Mouse (Mus musculus) heart, embryonic 10.5 days (tissue): ENCODE data around the gene Gm14597. TPM values are rescaled to one million over a fixed set of nuclear protein-coding genes. Genes with fewer than 3 reads are reported as not detected.
"Not testable (repeated sequence)": the region's sequence is repeated elsewhere in the genome, so short reads cannot be mapped to it uniquely, and the experiment has no call there.

Source experiments
- DNase-seq: peaks from one replicate; pipeline ENCODE4 v3.0.0-alpha.2; 2017; ENCODE audit warnings: low spot score
- H3K27ac ChIP-seq: fragments of 300-500 bp; sonication (generic); 2 replicates; pipeline ENCODE4 v1.5.1; 2016; ENCODE audit warnings: mild to moderate bottlenecking
- H3K27me3 ChIP-seq: fragments of 300-500 bp; sonication (generic); 2 replicates; pipeline ENCODE4 v1.6.1; 2016; ENCODE audit warnings: mild to moderate bottlenecking; ENCODE audit not compliant: poor library complexity, insufficient read depth, severe bottlenecking
- H3K36me3 ChIP-seq: fragments of 300-500 bp; sonication (generic); 2 replicates; pipeline ENCODE4 v1.6.1; 2016; ENCODE audit warnings: mild to moderate bottlenecking, moderate library complexity
- H3K4me1 ChIP-seq: fragments of 300-500 bp; sonication (generic); 2 replicates; pipeline ENCODE4 v1.6.1; 2016; ENCODE audit warnings: mild to moderate bottlenecking
- H3K4me3 ChIP-seq: fragments of 300-500 bp; sonication (generic); 2 replicates; pipeline ENCODE4 v1.5.1; 2016; ENCODE audit warnings: mild to moderate bottlenecking, moderate library complexity
- H3K9me3 ChIP-seq: fragments of 300-500 bp; sonication (generic); 2 replicates; pipeline ENCODE4 v1.6.1; 2016; ENCODE audit warnings: mild to moderate bottlenecking, moderate library complexity
- WGBS: fragments of 180-500 bp; shearing (Covaris S2); methylation state at CpG from one replicate; pipeline ENCODE4 v1.1.7; 2016; 5-methylcytosine and 5-hydroxymethylcytosine counted together
- polyA plus RNA-seq: library from polyadenylated mRNA; unstranded; fragments of >200 nt; fragmentation: Nextera tagmentation; extraction: Ambion mirVana; gene quantifications from 2 replicates; pipeline ENCODE4 v1.2.1, GENCODE M21; 2016

The Gm14597 gene
- not detected in 2 replicates for polyA plus RNA-seq

DNA sequence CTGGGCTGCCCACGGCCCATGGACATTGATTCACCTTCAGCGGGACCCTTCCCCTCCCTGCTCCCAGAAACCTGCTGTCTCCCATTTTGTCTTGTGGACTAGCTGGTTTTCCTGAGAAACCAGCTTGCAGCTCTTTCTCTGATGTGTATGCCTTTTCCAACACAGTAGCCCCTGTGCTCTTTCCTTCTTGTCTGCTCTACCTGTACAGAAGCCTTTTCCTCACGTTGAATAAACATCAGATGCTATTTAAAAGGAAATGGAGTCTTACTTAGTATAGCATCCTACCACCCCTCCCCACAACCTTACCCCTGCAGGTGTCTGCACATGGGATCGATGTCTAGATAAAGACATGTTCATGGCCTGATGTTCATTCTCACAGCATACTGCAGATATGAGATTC is at the start of gene Gm14597:
TSS of gene Gm14597 (minus strand) at position 101 of the 400 bp plus-strand sequence.
- not testable (repeated sequence) for H3K4me1 ChIP-seq, H3K27me3 ChIP-seq, H3K36me3 ChIP-seq, DNase-seq, H3K9me3 ChIP-seq
- 69% methylated on average over 3 of the region's 4 CpGs for WGBS
- peak within 1 kb of the TSS; percentile 58 for H3K4me3 ChIP-seq
- H3K27ac ChIP-seq: peak within 1 kb of the TSS; percentile 79

DNA sequence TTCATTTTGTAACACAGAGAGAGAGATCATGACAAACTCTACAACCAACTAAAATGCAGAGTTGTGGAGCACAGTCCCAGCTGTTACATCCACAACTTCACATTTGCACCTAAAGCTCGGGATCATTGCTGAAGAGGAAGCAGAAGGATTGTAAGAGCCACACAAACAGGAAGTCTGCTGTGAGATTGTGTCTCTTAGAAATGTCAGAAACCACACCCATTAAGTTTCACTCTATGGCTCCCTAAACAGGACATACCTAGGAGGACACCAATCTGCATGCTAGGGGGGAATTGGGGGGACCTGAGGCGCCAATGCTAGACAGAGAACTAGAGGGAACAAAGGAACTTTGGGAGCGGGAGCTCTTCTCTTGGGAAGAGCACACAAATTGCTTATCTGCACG is 44.1 kb upstream of the Gm14597 start:
- not testable (repeated sequence) for H3K27me3 ChIP-seq, H3K27ac ChIP-seq, H3K4me1 ChIP-seq, DNase-seq, H3K36me3 ChIP-seq, H3K4me3 ChIP-seq, H3K9me3 ChIP-seq
- 63% methylated on average over 4 of the region's 4 CpGs for WGBS

GRCm38 (mm10) chrX:53645885-53646284 is 37.1 kb upstream of the Gm14597 start:
- no peaks in the 10 kb centered on the region for H3K9me3 ChIP-seq
- no peak overlapping the region for H3K27ac ChIP-seq
- DNase-seq: no peak
- H3K4me1 ChIP-seq: no peaks in the 10 kb centered on the region
- no peaks in the 10 kb centered on the region for H3K36me3 ChIP-seq
- 77% methylated on average over 6 of the region's 6 CpGs for WGBS
- H3K4me3 ChIP-seq: no peak overlapping the region
- no peaks in the 10 kb centered on the region for H3K27me3 ChIP-seq

DNA sequence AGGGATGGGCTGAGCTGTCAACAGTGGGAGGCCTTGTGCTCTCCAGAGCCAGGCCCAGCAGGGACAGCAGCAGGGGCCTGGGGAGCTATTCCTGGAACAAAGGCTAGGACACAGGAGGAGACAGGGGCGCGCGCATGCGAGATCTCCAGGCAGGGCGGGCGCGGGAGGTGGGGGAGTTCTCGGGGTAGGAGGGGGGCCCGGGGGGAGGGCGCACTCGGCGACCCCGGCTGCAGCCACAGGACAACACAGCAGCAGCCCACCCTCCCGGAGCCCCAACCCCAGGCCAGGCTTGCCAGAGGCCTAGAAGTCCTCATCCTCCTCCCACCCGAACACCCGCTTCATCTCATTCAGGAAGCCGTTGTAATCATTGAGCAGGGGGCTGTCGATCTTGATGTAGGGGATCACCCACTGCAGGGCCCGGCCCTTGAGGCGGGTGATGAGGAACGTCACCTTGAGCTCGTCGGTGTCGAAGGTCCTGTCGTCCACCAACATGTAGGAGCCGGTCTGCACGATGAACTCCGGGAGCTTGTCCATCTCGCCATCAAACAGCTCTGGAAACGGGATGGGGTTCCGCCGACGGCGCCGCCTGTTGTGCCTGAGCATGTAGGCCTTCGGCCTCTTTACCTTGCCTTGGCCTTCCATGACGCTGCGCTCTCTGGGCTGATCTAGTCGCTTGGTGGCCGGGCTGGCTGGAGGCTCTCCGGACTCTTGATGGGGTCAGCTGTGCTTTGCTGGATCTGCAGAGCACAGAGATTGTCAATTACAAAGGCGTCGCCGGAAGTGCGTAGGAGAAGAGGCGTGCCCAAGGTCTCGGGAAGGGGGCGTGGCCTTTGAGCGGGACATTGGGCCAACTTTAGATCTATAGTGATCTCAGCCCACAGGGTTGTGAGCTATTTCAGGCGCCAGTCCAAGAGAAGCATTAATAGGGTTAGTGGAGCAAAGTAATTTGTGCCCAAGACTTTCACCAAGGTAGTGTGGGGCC is 34.5 kb upstream of the Gm14597 start, which contains the start of gene Rtl8a:
TSS of gene Rtl8a (minus strand) at position 703 of the 982 bp plus-strand sequence.
- not testable (repeated sequence) for H3K4me1 ChIP-seq, H3K27me3 ChIP-seq, H3K9me3 ChIP-seq, H3K36me3 ChIP-seq
- 24% methylated on average over 10 of the region's 50 CpGs for WGBS
- peak within 1 kb of the TSS; percentile 36 for H3K4me3 ChIP-seq
- peak; percentile 87 for DNase-seq
- peak within 1 kb of the TSS; percentile 29; the same call in 1 of the 2 replicates for H3K27ac ChIP-seq

DNA sequence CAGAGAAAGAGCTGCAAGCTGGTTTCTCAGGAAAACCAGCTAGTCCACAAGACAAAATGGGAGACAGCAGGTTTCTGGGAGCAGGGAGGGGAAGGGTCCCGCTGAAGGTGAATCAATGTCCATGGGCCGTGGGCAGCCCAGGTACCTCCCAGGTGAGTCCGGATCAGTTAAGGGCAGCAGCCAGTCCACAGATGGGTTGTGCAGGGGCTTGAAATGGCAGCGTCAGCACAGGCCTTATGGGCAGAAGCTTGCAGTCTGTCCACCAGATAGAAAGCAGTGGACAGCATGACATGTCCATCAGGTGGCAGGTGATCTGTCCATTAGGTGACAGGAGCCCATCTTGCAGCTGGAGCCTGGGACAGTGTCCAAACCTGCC is 33.8 kb upstream of the Gm14597 start:
- not testable (repeated sequence) for H3K27me3 ChIP-seq, H3K27ac ChIP-seq, H3K9me3 ChIP-seq, H3K4me3 ChIP-seq, H3K36me3 ChIP-seq, DNase-seq, H3K4me1 ChIP-seq
- WGBS: 70% methylated on average over 4 of the region's 4 CpGs

- H3K4me3 ChIP-seq, H3K27ac ChIP-seq, H3K9me3 ChIP-seq, H3K4me1 ChIP-seq, H3K27me3 ChIP-seq, H3K36me3 ChIP-seq, DNase-seq: not testable (repeated sequence)
- 53% methylated on average over 3 of the region's 3 CpGs for WGBS
Measured at GRCm38 (mm10) chrX:53638107-53638506, 29.3 kb upstream of the Gm14597 start.

DNA sequence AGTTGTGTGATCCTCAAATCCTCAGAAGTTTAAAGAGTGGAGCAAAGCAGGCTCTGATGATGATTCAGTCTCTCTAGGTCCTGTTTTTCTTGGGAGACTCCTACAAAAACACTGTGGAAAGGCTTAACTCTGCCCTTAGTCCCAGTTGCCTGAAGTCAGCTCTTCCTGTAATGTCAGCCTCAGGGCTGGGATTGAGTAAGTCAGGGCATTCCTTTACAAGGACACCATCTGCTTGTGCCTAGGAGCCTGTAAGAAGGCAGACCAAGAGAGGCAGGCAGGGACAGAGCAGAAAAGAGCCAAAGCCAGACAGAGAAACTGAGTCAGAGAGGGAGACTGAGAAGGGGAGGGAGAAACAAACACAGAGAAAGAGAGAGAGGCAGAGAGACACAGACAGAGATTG is 2.6 kb upstream of the Gm14597 start:
- not testable (repeated sequence) for DNase-seq, H3K9me3 ChIP-seq, H3K36me3 ChIP-seq, H3K4me1 ChIP-seq, H3K4me3 ChIP-seq, H3K27ac ChIP-seq, H3K27me3 ChIP-seq

DNA sequence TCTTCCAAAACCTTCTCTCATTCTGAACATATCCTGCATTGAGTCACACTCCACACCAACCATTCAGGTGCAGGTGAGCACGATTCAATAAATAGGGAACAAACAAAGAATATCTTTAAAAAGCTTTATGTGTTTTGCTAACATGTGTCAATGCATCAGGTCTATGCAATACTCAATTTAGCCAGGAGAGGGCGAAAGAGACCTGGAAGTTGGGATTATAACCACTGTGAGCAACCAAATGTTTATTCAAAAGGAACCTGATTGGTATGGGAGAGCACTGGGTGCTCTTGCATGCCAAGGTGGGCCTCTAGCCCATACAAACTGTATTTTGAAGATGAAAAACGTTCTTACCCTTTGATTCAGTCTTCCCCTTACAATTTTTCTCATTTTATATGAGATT is 1.8 kb upstream of the Gm14597 start:
- H3K27me3 ChIP-seq: no peaks in the 10 kb centered on the region
- no peaks in the 10 kb centered on the region for H3K36me3 ChIP-seq
- WGBS: 2% methylated on average over 3 of the region's 3 CpGs
- H3K4me3 ChIP-seq: no peak overlapping the region
- H3K27ac ChIP-seq: no peak overlapping the region
- no peak for DNase-seq
- H3K9me3 ChIP-seq: no peaks in the 10 kb centered on the region
- H3K4me1 ChIP-seq: no peaks in the 10 kb centered on the region

- Histone ChIP-seq H3K9me3 (no peaks in the 10 kb centered on the region), H3K4me1 (no peaks in the 10 kb centered on the region), H3K4me3 (peak overlapping the region; percentile 58), H3K27me3 (no peaks in the 10 kb centered on the region), H3K27ac (peak overlapping the region; percentile 79), H3K36me3 (no peaks in the 10 kb centered on the region)
- peak; percentile 75 for DNase-seq
- WGBS: 26% methylated on average over 18 of the region's 18 CpGs
Measured at GRCm38 (mm10) chrX:53608122-53608813, 511 bp downstream of the Gm14597 start.

GRCm38 (mm10) chrX:53607242-53608121 is 1.3 kb downstream of the Gm14597 start, which contains the start of gene Rtl8c:
Gene Rtl8c, plus strand, starts transcription at chrX:53608032.
- H3K27me3 ChIP-seq: no peaks in the 10 kb centered on the region
- no peaks in the 10 kb centered on the region for H3K4me1 ChIP-seq
- H3K9me3 ChIP-seq: no peaks in the 10 kb centered on the region
- H3K4me3 ChIP-seq: peak within 1 kb of the TSS; percentile 58
- 29% methylated on average over 19 of the region's 20 CpGs for WGBS
- peak within 1 kb of the TSS; percentile 79 for H3K27ac ChIP-seq
- DNase-seq: peak; percentile 78
- H3K36me3 ChIP-seq: no peaks in the 10 kb centered on the region

GRCm38 (mm10) chrX:53606176-53606575 is 2.6 kb downstream of the Gm14597 start:
- H3K27ac ChIP-seq, H3K9me3 ChIP-seq, H3K27me3 ChIP-seq, H3K4me3 ChIP-seq, DNase-seq, H3K4me1 ChIP-seq, H3K36me3 ChIP-seq: not testable (repeated sequence)
- WGBS: 31% methylated on average over 1 of the region's 1 CpGs

- H3K4me1 ChIP-seq, H3K27ac ChIP-seq, H3K9me3 ChIP-seq, DNase-seq, H3K27me3 ChIP-seq, H3K36me3 ChIP-seq, H3K4me3 ChIP-seq: not testable (repeated sequence)
- WGBS: 40% methylated on average over 2 of the region's 2 CpGs
Measured at GRCm38 (mm10) chrX:53599993-53600392, 8.8 kb downstream of the Gm14597 start.
